Mouse (Mus musculus): Measurements from ENCODE around the gene Epb41. TPM values are rescaled to one million over a fixed set of nuclear protein-coding genes. Genes with fewer than 3 reads are reported as not detected.

The Epb41 gene
- polyA plus RNA-seq, 1 experiment from 2014 or later = 80.1 TPM

DNA sequence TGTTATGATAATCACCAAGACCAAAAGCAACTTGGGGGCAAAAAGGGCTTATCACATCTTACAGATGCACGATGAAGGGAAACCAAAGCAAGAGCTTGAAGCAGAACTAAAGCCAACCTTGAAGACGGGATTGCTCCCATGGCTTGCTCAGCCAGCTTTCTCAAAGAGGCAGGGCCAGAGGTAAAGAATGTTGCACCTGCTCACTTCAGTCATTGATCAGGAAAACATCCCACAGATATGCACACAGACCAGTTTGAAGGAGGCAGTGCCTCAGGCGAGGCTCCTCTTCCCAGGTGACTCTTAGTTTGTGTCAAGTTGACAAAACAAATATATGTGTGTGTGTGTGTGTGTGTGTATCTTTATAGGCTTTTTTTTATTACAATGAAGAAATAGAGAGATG, 59.7 kb downstream of the Epb41 start:
- H3K9me3 ChIP-seq = no peaks in the 10 kb centered on the region
- H3K4me1 ChIP-seq = peaks cover 5% of the 10 kb centered on the region
- H3K9ac ChIP-seq = no peak overlapping the region
- no peaks in the 10 kb centered on the region for H3K27me3 ChIP-seq (replicated peaks)
- no peak overlapping the region for H3K4me3 ChIP-seq
- no peak for ATAC-seq (replicated peaks)
- H3K27ac ChIP-seq = no peak overlapping the region
- no peak overlapping the region for H3K4me2 ChIP-seq
- H3K36me3 ChIP-seq (replicated peaks) = no peaks in the 10 kb centered on the region
- 71% methylated on average over 3 of the region's 3 CpGs for WGBS

DNA sequence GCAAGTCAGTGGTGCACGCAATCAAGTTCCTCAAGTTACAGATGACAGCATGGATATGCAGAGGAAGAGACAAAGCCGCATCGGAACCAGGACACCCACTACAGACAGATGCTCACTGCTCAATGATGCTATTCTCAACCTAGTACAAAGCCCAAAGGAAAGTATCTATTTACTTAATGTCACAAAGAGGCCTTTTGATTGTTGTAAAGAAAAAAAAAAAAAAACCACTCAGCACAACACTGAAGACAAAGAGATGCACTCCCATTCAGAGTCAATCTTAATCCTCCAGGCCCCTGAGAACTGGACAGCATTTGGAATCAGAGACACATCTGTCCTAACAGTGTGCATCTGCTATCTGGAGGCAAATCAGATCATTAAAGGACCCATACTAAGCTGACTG, 63.5 kb downstream of the Epb41 start:
- WGBS = 30% methylated on average over 3 of the region's 3 CpGs

GRCm38 (mm10) chr4:132010416-132010815, 64.7 kb downstream of the Epb41 start:
- H3K36me3 ChIP-seq (replicated peaks) = no peaks in the 10 kb centered on the region
- no peaks in the 10 kb centered on the region; the same call in 1 of the 2 replicates for H3K4me1 ChIP-seq
- H3K9ac ChIP-seq = no peak overlapping the region
- no peak overlapping the region for H3K4me3 ChIP-seq
- H3K4me2 ChIP-seq = no peak overlapping the region
- no peaks in the 10 kb centered on the region for H3K27me3 ChIP-seq (replicated peaks)
- no peaks in the 10 kb centered on the region for H3K9me3 ChIP-seq
- H3K27ac ChIP-seq = no peak overlapping the region
- ATAC-seq (replicated peaks) = no peak
- 81% methylated on average over 8 of the region's 8 CpGs for WGBS

More for the DNA sequence above, 63.5 kb downstream of the Epb41 start:
- no peak overlapping the region for H3K4me2 ChIP-seq
- H3K4me1 ChIP-seq = no peaks in the 10 kb centered on the region; the same call in 1 of the 2 replicates
- no peak overlapping the region for H3K27ac ChIP-seq
- H3K9ac ChIP-seq = no peak overlapping the region
- no peaks in the 10 kb centered on the region for H3K27me3 ChIP-seq (replicated peaks)
- H3K4me3 ChIP-seq = no peak overlapping the region
- H3K36me3 ChIP-seq (replicated peaks) = no peaks in the 10 kb centered on the region
- ATAC-seq (replicated peaks) = no peak
- no peaks in the 10 kb centered on the region for H3K9me3 ChIP-seq

DNA sequence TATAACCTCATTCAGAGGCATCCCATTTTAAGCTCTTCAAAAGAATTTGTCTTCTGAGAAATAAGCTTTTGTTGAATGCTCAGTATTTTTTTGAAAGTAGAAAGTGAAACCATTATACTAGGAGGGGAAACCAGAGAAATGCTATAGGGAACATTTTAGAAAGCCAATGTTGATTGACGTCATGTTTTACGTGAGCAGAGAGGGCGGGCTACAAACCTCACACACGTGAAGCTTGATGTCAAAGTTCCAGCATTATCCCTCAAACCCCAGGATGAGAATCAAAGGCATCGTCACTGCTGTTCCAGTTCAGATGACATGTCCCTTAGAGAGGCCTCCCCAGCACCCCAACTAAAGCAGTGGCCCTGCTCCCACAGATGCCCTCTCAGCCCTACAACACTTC, 66.9 kb downstream of the Epb41 start:
- no peaks in the 10 kb centered on the region; the same call in 1 of the 2 replicates for H3K4me1 ChIP-seq
- H3K27me3 ChIP-seq (replicated peaks) = no peaks in the 10 kb centered on the region
- H3K9ac ChIP-seq = no peak overlapping the region
- H3K4me3 ChIP-seq = no peak overlapping the region
- 81% methylated on average over 5 of the region's 5 CpGs for whole genome bisulfite sequencing
- H3K4me2 ChIP-seq = no peak overlapping the region
- H3K9me3 ChIP-seq = no peaks in the 10 kb centered on the region
- no peak overlapping the region for H3K27ac ChIP-seq
- no peak for ATAC-seq (replicated peaks)
- no peaks in the 10 kb centered on the region for H3K36me3 ChIP-seq (replicated peaks)

DNA sequence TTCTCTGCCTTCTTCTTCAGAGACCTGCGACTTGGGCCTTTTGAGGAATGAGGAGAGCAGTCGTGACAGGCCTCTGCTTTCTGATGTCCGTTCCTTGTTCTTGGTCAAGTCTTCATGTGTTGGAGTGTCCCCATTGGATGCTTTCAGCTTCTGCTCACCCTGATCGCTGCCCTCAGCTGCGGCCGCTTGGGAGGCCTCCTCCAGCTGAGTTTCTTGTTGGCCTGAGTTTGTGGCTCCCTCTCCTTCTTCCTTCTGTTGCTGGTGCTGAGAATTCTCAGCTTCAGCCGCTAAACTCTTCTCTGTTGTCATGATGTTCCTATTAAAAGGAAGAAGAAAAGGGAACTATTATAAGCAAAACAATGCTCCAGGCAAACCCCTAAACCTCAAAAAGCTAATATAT, 68.0 kb downstream of the Epb41 start:
- Histone ChIP-seq H3K9ac (no peak overlapping the region), H3K4me3 (no peak overlapping the region), H3K27me3 (replicated peaks) (no peaks in the 10 kb centered on the region), H3K27ac (no peak overlapping the region), H3K4me2 (no peak overlapping the region), H3K9me3 (no peaks in the 10 kb centered on the region), H3K36me3 (replicated peaks) (0 out of 2 replicates have a peak, but pooled peaks cover 5% of the 10 kb centered on the region), H3K4me1 (no peaks in the 10 kb centered on the region; the same call in 1 of the 2 replicates)
- 86% methylated on average over 7 of the region's 7 CpGs for WGBS
- ATAC-seq (replicated peaks) = no peak

DNA sequence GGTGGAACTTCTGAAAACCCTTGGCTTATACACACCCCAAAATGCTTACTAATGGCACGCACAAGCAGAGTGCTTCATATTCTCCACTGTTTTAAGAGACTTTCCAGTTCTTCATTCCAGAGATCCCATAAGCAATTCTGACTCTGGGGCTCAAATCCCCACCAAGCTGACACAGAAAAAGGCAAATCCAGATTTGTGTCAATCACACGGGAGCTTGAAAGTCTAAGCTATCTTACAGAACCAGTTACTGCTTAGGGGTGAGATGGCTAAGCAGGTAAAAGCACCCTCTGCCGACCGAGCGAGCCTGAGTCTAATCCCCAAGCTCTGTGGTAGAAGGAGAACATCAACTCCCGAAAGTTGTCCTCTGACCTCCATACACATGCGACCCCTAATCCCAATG, 76.5 kb downstream of the Epb41 start:
- Histone ChIP-seq H3K4me1 (0 out of 2 replicates have a peak, but pooled peaks cover 3% of the 10 kb centered on the region), H3K27me3 (replicated peaks) (no peaks in the 10 kb centered on the region), H3K4me3 (no peak overlapping the region), H3K36me3 (replicated peaks) (peaks cover 5% of the 10 kb centered on the region; the same call in 1 of the 2 replicates), H3K9ac (no peak overlapping the region), H3K9me3 (no peaks in the 10 kb centered on the region), H3K27ac (no peak overlapping the region), H3K4me2 (no peak overlapping the region)
- ATAC-seq (replicated peaks) = no peak
- 76% methylated on average over 7 of the region's 7 CpGs for WGBS

DNA sequence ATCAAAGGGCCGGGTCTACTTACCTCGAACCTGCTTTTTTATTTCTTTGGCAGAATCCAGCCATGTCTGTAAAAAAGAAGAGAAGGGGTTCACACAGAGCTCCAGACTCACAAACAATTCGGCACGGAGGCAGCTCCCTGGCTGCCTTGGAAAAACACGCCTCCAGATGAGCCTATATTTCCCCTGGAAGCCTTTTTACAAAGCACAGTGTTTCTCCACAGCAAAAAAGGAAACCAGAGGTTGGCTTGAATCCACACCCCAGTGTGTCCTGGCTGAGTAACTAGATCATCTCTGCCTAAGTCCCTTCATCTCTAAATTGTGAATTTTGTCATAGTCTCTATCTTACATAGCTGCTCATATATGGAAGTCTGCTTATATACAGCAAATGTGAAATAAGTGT, 77.6 kb downstream of the Epb41 start:
- WGBS = 75% methylated on average over 5 of the region's 5 CpGs
- Histone ChIP-seq H3K9me3 (no peaks in the 10 kb centered on the region), H3K4me2 (no peak overlapping the region), H3K27ac (no peak overlapping the region), H3K4me3 (no peak overlapping the region), H3K27me3 (replicated peaks) (no peaks in the 10 kb centered on the region), H3K36me3 (replicated peaks) (no peaks in the 10 kb centered on the region; the same call in 1 of the 2 replicates), H3K9ac (no peak overlapping the region), H3K4me1 (0 out of 2 replicates have a peak, but pooled peaks cover 3% of the 10 kb centered on the region)
- no peak for ATAC-seq (replicated peaks)

- WGBS = 32% methylated on average over 5 of the region's 5 CpGs
- H3K9ac ChIP-seq = no peak overlapping the region
- no peaks in the 10 kb centered on the region for H3K9me3 ChIP-seq
- H3K27me3 ChIP-seq (replicated peaks) = no peaks in the 10 kb centered on the region
- H3K36me3 ChIP-seq (replicated peaks) = no peaks in the 10 kb centered on the region; the same call in 1 of the 2 replicates
- ATAC-seq (replicated peaks) = no peak
- 0 out of 2 replicates have a peak, but pooled peaks cover 3% of the 10 kb centered on the region for H3K4me1 ChIP-seq
- H3K4me3 ChIP-seq = no peak overlapping the region
- no peak overlapping the region for H3K27ac ChIP-seq
- H3K4me2 ChIP-seq = no peak overlapping the region
Measured at GRCm38 (mm10) chr4:131996985-131997384, 78.1 kb downstream of the Epb41 start.

DNA sequence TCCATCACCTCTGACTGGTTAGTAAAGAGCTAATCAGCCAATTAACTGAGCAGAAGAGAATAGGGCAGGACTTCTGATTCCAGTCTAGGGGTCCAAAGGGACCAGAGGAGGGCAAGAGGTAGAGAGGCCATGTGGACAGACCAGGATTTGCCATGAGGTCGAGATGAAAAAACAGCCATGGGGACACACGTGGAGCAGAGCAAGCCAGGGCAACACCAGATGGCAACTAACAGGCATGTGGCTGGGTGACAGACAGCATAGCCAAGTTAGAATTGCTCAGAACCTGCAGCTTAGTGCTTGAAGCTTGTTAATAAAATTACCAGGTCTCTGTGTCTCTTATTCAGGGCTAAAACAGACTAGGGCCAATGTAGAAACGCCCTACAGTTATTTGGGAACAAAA, 81.3 kb downstream of the Epb41 start:
- 51% methylated on average over 3 of the region's 3 CpGs for WGBS
- H3K27ac ChIP-seq = no peak overlapping the region

DNA sequence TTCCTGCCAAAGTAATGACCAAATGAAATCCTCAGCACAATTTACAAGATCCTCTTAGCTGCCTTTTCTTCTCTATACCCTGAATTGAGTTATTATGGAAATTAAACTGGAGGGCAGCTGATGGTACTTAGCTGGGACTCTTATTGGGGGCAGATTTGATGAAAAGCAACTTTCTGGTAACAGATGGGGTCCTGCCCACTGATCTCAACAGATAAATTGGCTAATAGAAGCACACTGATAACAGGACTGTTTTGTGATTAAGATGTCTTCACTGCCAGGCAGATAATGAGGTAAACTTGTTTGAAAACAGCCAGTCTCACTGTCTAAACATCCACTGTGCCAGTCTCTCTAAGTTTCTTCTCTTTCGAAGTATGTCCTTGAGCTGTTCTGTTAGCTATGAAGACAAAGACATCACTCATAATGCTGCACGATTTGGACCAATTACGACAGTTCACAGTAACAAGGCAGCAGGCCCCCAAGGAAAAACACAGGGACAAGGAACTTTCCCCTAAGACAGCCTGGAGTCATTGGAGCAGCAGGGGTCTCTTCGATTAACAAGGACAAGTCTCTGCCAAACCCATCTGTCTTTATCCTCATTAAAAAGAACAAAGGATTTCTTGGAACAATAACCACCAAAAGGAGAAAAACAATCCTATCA, 92.1 kb downstream of the Epb41 start:
- Histone ChIP-seq H3K4me2 (no peak overlapping the region), H3K36me3 (replicated peaks) (0 out of 2 replicates have a peak, but pooled peaks cover 3% of the 10 kb centered on the region), H3K4me1 (peaks cover 11% of the 10 kb centered on the region), H3K4me3 (no peak overlapping the region), H3K27me3 (replicated peaks) (no peaks in the 10 kb centered on the region), H3K9me3 (no peaks in the 10 kb centered on the region), H3K9ac (0 out of 2 replicates have a peak overlapping the region, but pooled peaks have one; percentile 17), H3K27ac (peak overlapping the region; percentile 49; the same call in 1 of the 2 replicates)
- no peak; the same call in 1 of the 2 replicates for ATAC-seq (replicated peaks)
- 4% methylated on average over 4 of the region's 4 CpGs for WGBS

More for the DNA sequence above, 81.3 kb downstream of the Epb41 start:
- Histone ChIP-seq H3K27me3 (replicated peaks) (no peaks in the 10 kb centered on the region), H3K9me3 (no peaks in the 10 kb centered on the region), H3K4me2 (no peak overlapping the region), H3K4me1 (0 out of 2 replicates have a peak, but pooled peaks cover 3% of the 10 kb centered on the region), H3K36me3 (replicated peaks) (peaks cover 5% of the 10 kb centered on the region; the same call in 1 of the 2 replicates), H3K9ac (no peak overlapping the region), H3K4me3 (no peak overlapping the region)
- no peak for ATAC-seq (replicated peaks)

- Histone ChIP-seq H3K36me3 (replicated peaks) (0 out of 2 replicates have a peak, but pooled peaks cover 3% of the 10 kb centered on the region), H3K4me2 (no peak overlapping the region), H3K9ac (no peak overlapping the region), H3K9me3 (no peaks in the 10 kb centered on the region), H3K27ac (no peak overlapping the region), H3K27me3 (replicated peaks) (no peaks in the 10 kb centered on the region), H3K4me1 (peaks cover 11% of the 10 kb centered on the region), H3K4me3 (no peak overlapping the region)
- ATAC-seq (replicated peaks) = no peak
Measured at GRCm38 (mm10) chr4:131981755-131982154, 93.4 kb downstream of the Epb41 start.

GRCm38 (mm10) chr4:131977201-131977600, 97.9 kb downstream of the Epb41 start:
- Histone ChIP-seq H3K27me3 (replicated peaks) (no peaks in the 10 kb centered on the region), H3K4me1 (no peaks in the 10 kb centered on the region), H3K9ac (no peak overlapping the region), H3K27ac (no peak overlapping the region), H3K4me2 (no peak overlapping the region), H3K4me3 (no peak overlapping the region), H3K9me3 (no peaks in the 10 kb centered on the region), H3K36me3 (replicated peaks) (peaks cover 22% of the 10 kb centered on the region; the same call in 1 of the 2 replicates)
- no peak for ATAC-seq (replicated peaks)
- 26% methylated on average over 4 of the region's 4 CpGs for WGBS
